Comparison of ENCODE assay signal across 8 mouse cellular contexts in the genomic region with DNA sequence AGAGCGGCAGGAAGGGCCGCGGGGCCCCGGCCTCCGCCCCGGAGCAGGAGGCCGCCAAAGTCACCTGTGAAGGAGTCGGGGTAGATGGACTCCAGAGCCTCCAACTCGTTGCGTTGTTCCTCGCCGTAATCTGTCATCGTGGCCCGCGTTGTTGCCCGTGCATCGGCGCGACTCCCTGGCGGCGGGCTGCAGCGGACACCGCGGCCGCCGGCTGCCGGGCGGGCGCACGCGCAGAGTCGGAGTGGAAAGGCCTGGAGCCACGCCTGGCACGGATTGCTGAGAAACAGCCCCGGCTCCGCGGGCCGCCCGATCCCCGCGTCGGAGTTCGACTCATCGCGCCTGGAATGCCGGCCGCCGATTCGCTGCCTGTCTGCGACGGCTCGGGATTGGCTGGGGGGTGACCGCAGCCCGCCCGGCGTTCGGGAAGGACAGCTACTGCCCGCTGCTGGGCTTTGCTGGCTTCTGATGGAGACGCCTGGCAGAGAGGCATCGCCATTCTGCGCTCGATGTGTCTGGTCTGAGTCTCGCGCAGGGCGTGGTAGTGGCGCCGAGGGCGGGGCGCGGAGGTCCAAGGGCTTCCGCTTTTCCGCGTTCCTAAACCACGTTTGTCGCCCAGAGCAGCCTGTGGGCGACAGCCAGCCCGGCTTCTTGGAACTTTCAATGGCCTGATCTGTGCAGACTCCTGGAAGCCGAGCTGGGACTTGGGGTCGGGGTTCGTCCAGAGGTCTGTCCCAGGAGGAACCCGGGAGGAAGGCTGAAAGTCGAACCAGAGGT. TPM values are rescaled to one million over a fixed set of nuclear protein-coding genes. Genes with fewer than 3 reads are reported as not detected.
DNase-seq lines count a peak whose midpoint lies in the region; ATAC-seq lines count a peak whose summit lies in the region.

Gene Rwdd1, minus strand, starts transcription at position 323 of the 774 bp plus-strand sequence.

- under 1% methylated on average over 82 of the region's 82 CpGs for WGBS in hindbrain, embryonic 11.5 days

- peak; percentile 100 for ATAC-seq in hindbrain, embryonic 11.5 days (ENCODE audit: low FRiP score)

- no peaks in the 10 kb centered on the region for H3K36me3 ChIP-seq in hindbrain, embryonic 11.5 days (ENCODE audit: control insufficient read depth, insufficient read depth, low read length)

- H3K9me3 ChIP-seq in hindbrain, embryonic 11.5 days (ENCODE audit: control insufficient read depth, low read length) = no peaks in the 10 kb centered on the region

- peak; percentile 99 for DNase-seq in Muller cell, postnatal 12 days (ENCODE audit: inconsistent ontology term)
- DNase-seq in cerebellum, adult 9-11 months = peak; percentile 99
- peak; percentile 98 for DNase-seq in frontal cortex, adult 2 months (ENCODE audit: extremely low spot score in 1 of 2, low spot score in 1 of 2)
- DNase-seq in hindbrain, embryonic 11.5 days (ENCODE audit: low spot score) = peak; percentile 95
- DNase-seq in layer of hippocampus, postnatal 10 days (ENCODE audit: low spot score in 2 of 2) = peak; percentile 97
- DNase-seq in lung, postnatal 10 days = peak; percentile 99
- peak; percentile 98 for DNase-seq in ovary, postnatal 36 days (ENCODE audit: low spot score)
- DNase-seq in thymus, postnatal 25 days = peak; percentile 96

- H3K4me1 ChIP-seq in hindbrain, embryonic 11.5 days (replicated peaks; ENCODE audit: control insufficient read depth, insufficient read depth, low read length) = no peaks in the 10 kb centered on the region

- peak within 1 kb of the TSS; percentile 61 for H3K4me2 ChIP-seq in hindbrain, embryonic 11.5 days (replicated peaks; ENCODE audit: low read depth, low read length)

- H3K9ac ChIP-seq in hindbrain, embryonic 11.5 days (ENCODE audit: low read depth, low read length) = peak within 1 kb of the TSS; percentile 91

- peak within 1 kb of the TSS; percentile 89 for H3K4me3 ChIP-seq in hindbrain, embryonic 11.5 days (ENCODE audit: low read depth, low read length)

- peak within 1 kb of the TSS; percentile 91 for H3K27ac ChIP-seq in hindbrain, embryonic 11.5 days (ENCODE audit: low read depth, low read length)

- H3K27me3 ChIP-seq in hindbrain, embryonic 11.5 days (ENCODE audit: control insufficient read depth, insufficient read depth, low read length) = no peaks in the 10 kb centered on the region

RNA-seq across cellular contexts. Expression of gene Rwdd1, which starts in this region (rescaled TPM):
- 60.9 and 78.0 TPM in 2 replicates for polyA plus RNA-seq in frontal cortex, adult 2 months (2012; rRNA removed)
- 164 and 176 TPM in 2 replicates for polyA plus RNA-seq in hindbrain, embryonic 11.5 days (2014; fragmentation: Nextera tagmentation; extraction: Ambion mirVana)
- 100 to 1,000 TPM; 102 to 107 TPM for total RNA-seq in layer of hippocampus, postnatal 10 days (2021)

Comparison
In these comparisons a context has a peak if more than half of its experiments do, and no peak if none do; other contexts are left out.
1. Peak in every context shown above with its lines: DNase-seq, ATAC-seq, H3K4me3 ChIP-seq and H3K27ac ChIP-seq.